Mouse (Mus musculus) MEL (cell line): ENCODE results near the gene Pus3. TPM values are rescaled to one million over a fixed set of nuclear protein-coding genes. Genes with fewer than 3 reads are reported as not detected.

Source experiments
- DNase-seq: peaks from one replicate; pipeline ENCODE4 v3.0.0; 2011; ENCODE audit warnings: low read depth, low spot score
- H3K27ac ChIP-seq: 2 replicates; pipeline ENCODE4 v1.5.1; 2012; ENCODE audit warnings: low read depth, mild to moderate bottlenecking, control low read depth, low read length, moderate library complexity; ENCODE audit not compliant: control insufficient read depth
- H3K27me3 ChIP-seq, 2 experiments: fragments of 150-350 bp in 1 of 2; sonication (generic) in 1 of 2; 2 replicates each; pipeline ENCODE4 v1.6.1; 2012; ENCODE audit warnings: low read length in 2 of 2, mild to moderate bottlenecking in 2 of 2, improper control_type of control experiment in 1 of 2, moderate library complexity in 1 of 2; ENCODE audit not compliant: insufficient read depth in 2 of 2, control insufficient read depth in 1 of 2
- H3K36me3 ChIP-seq, 2 experiments: 2 replicates each; pipeline ENCODE4 v1.6.1; 2012 to 2014; ENCODE audit warnings: low read length in 2 of 2, improper control_type of control experiment in 1 of 2, inconsistent platforms in 1 of 2, mild to moderate bottlenecking in 1 of 2; ENCODE audit not compliant: insufficient read depth in 2 of 2, control insufficient read depth in 1 of 2
- H3K4me1 ChIP-seq, 2 experiments: fragments of 150-350 bp in 1 of 2; sonication (generic) in 1 of 2; 2 replicates each; pipeline ENCODE4 v1.6.1; 2012; ENCODE audit warnings: low read length in 2 of 2, improper control_type of control experiment in 1 of 2, mild to moderate bottlenecking in 1 of 2; ENCODE audit not compliant: insufficient read depth in 2 of 2, control insufficient read depth in 1 of 2
- H3K4me3 ChIP-seq, 2 experiments: fragments of 150-350 bp in 1 of 2; sonication (generic) in 1 of 2; 2 replicates each; pipeline ENCODE4 v1.5.1; 2012; ENCODE audit warnings: low read depth in 2 of 2, low read length in 2 of 2, mild to moderate bottlenecking in 2 of 2, moderate library complexity in 2 of 2, control low read depth in 1 of 2, improper control_type of control experiment in 1 of 2; ENCODE audit not compliant: control insufficient read depth in 1 of 2, insufficient read depth in 1 of 2
- H3K79me2 ChIP-seq: 2 replicates; pipeline ENCODE4 v1.6.1; 2012; ENCODE audit warnings: mild to moderate bottlenecking, low read length, moderate library complexity; ENCODE audit not compliant: control insufficient read depth, poor library complexity, insufficient read depth
- H3K9ac ChIP-seq: 2 replicates; pipeline ENCODE4 v1.6.1; 2012; ENCODE audit warnings: low read depth, mild to moderate bottlenecking, control low read depth, low read length, moderate library complexity; ENCODE audit not compliant: control insufficient read depth, poor library complexity, severe bottlenecking
- H3K9me3 ChIP-seq: fragments of 150-350 bp; sonication (generic); replicated peaks from 2 replicates; pipeline ENCODE4 v1.6.1; 2012; ENCODE audit warnings: mild to moderate bottlenecking, low read length, improper control_type of control experiment, moderate library complexity; ENCODE audit not compliant: insufficient read depth
- BHLHE40 ChIP-seq: IDR thresholded peaks from 2 replicates; pipeline ENCODE4 v1.6.1; 2012; ENCODE audit warnings: low read depth, mild to moderate bottlenecking, inconsistent platforms, low read length, improper control_type of control experiment, borderline replicate concordance
- CHD2 ChIP-seq: IDR thresholded peaks from 2 replicates; pipeline ENCODE4 v1.6.1; 2011; ENCODE audit warnings: low read length, improper control_type of control experiment
- CTCF ChIP-seq, 3 experiments: IDR thresholded peaks in 2 of 3; conservative IDR thresholded peaks in 1 of 3; 2 replicates each; pipeline ENCODE4 v1.5.1; 2011 to 2012; ENCODE audit warnings: low read length in 3 of 3, low read depth in 2 of 3, mild to moderate bottlenecking in 2 of 3, improper control_type of control experiment in 1 of 3, inconsistent platforms in 1 of 3, mixed read lengths in 1 of 3, moderate library complexity in 1 of 3; ENCODE audit not compliant: control insufficient read depth in 1 of 3, insufficient read depth in 1 of 3, poor library complexity in 1 of 3, severe bottlenecking in 1 of 3
- E2F4 ChIP-seq: IDR thresholded peaks from 2 replicates; pipeline ENCODE4 v1.6.1; 2011; ENCODE audit warnings: low read depth, low read length, improper control_type of control experiment, borderline replicate concordance
- ELF1 ChIP-seq: IDR thresholded peaks from 2 replicates; pipeline ENCODE4 v1.6.1; 2014; ENCODE audit warnings: low read depth, mild to moderate bottlenecking, inconsistent platforms, low read length, improper control_type of control experiment, moderate library complexity
- EP300 ChIP-seq, 2 experiments: IDR thresholded peaks; 2 replicates each; pipeline ENCODE4 v1.6.1; 2011; ENCODE audit warnings: improper control_type of control experiment in 2 of 2, low read length in 2 of 2, low read depth in 1 of 2, mild to moderate bottlenecking in 1 of 2
- ETS1 ChIP-seq: IDR thresholded peaks from 2 replicates; pipeline ENCODE4 v1.6.1; 2012; ENCODE audit warnings: low read depth, mild to moderate bottlenecking, inconsistent platforms, low read length, improper control_type of control experiment, moderate library complexity
- GATA1 ChIP-seq: IDR thresholded peaks from 2 replicates; pipeline ENCODE4 v1.6.1; 2011; ENCODE audit warnings: low read depth, low read length, improper control_type of control experiment
- KAT2A ChIP-seq: conservative IDR thresholded peaks from 2 replicates; pipeline ENCODE4 v1.6.1; 2012; ENCODE audit warnings: low read depth, low read length, improper control_type of control experiment, inconsistent platforms
- MAFK ChIP-seq: IDR thresholded peaks from 2 replicates; pipeline ENCODE4 v1.6.1; 2011; ENCODE audit warnings: low read depth, mild to moderate bottlenecking, low read length, improper control_type of control experiment, borderline replicate concordance
- MAX ChIP-seq: IDR thresholded peaks from 2 replicates; pipeline ENCODE4 v1.6.1; 2011; ENCODE audit warnings: low read length, improper control_type of control experiment
- MAZ ChIP-seq: IDR thresholded peaks from 2 replicates; pipeline ENCODE4 v1.6.1; 2012; ENCODE audit warnings: low read depth, mild to moderate bottlenecking, inconsistent platforms, low read length, improper control_type of control experiment
- MXI1 ChIP-seq: IDR thresholded peaks from 2 replicates; pipeline ENCODE4 v1.6.1; 2011; ENCODE audit warnings: mild to moderate bottlenecking, low read depth, low read length, improper control_type of control experiment
- MYB ChIP-seq: IDR thresholded peaks from 2 replicates; pipeline ENCODE4 v1.6.1; 2011; ENCODE audit warnings: mild to moderate bottlenecking, low read depth, low read length, improper control_type of control experiment
- MYC ChIP-seq: IDR thresholded peaks from 2 replicates; pipeline ENCODE4 v1.6.1; 2011; ENCODE audit warnings: low read depth, mild to moderate bottlenecking, low read length, improper control_type of control experiment, moderate library complexity
- NELFE ChIP-seq: IDR thresholded peaks from 2 replicates; pipeline ENCODE4 v1.6.1; 2011; ENCODE audit warnings: low read depth, low read length, improper control_type of control experiment
- POLR2A ChIP-seq, 2 experiments: IDR thresholded peaks; 2 replicates each; pipeline ENCODE4 v1.6.1; 2011 to 2012; ENCODE audit warnings: low read length in 2 of 2, mild to moderate bottlenecking in 2 of 2, control low read depth in 1 of 2, improper control_type of control experiment in 1 of 2, low read depth in 1 of 2, moderate library complexity in 1 of 2; ENCODE audit not compliant: control insufficient read depth in 1 of 2, insufficient read depth in 1 of 2, poor library complexity in 1 of 2
- RAD21 ChIP-seq: IDR thresholded peaks from 2 replicates; pipeline ENCODE4 v1.6.1; 2011; ENCODE audit warnings: mild to moderate bottlenecking, low read depth, low read length, improper control_type of control experiment
- RCOR1 ChIP-seq: IDR thresholded peaks from 2 replicates; pipeline ENCODE4 v1.6.1; 2012; ENCODE audit warnings: low read depth, mild to moderate bottlenecking, inconsistent platforms, low read length, improper control_type of control experiment
- SIN3A ChIP-seq: IDR thresholded peaks from 2 replicates; pipeline ENCODE4 v1.6.1; 2012; ENCODE audit warnings: low read length, improper control_type of control experiment, inconsistent platforms
- SMC3 ChIP-seq: IDR thresholded peaks from 2 replicates; pipeline ENCODE4 v1.6.1; 2011; ENCODE audit warnings: low read depth, low read length, improper control_type of control experiment
- TAL1 ChIP-seq: IDR thresholded peaks from 2 replicates; pipeline ENCODE4 v1.6.1; 2012; ENCODE audit warnings: mild to moderate bottlenecking, inconsistent platforms, low read length, moderate library complexity, mixed read lengths
- TCF12 ChIP-seq: IDR thresholded peaks from 2 replicates; pipeline ENCODE4 v1.6.1; 2014; ENCODE audit warnings: low read depth, mild to moderate bottlenecking, inconsistent platforms, low read length, improper control_type of control experiment, moderate library complexity
- USF2 ChIP-seq, 2 experiments: IDR thresholded peaks; 2 replicates each; pipeline ENCODE4 v1.6.1; 2011 to 2012; ENCODE audit warnings: improper control_type of control experiment in 2 of 2, low read length in 2 of 2, borderline replicate concordance in 1 of 2, inconsistent platforms in 1 of 2, low read depth in 1 of 2, mild to moderate bottlenecking in 1 of 2; ENCODE audit not compliant: insufficient read depth in 1 of 2
- ZC3H11A ChIP-seq: IDR thresholded peaks from 2 replicates; pipeline ENCODE4 v1.6.1; 2012; ENCODE audit warnings: low read depth, mild to moderate bottlenecking, inconsistent platforms, low read length, improper control_type of control experiment
- ZMIZ1 ChIP-seq: IDR thresholded peaks from 2 replicates; pipeline ENCODE4 v1.6.1; 2012; ENCODE audit warnings: low read depth, mild to moderate bottlenecking, inconsistent platforms, low read length, improper control_type of control experiment, moderate library complexity
- polyA plus RNA-seq, 2 experiments: library from polyadenylated mRNA; stranded (reverse) in 1 of 2; unstranded in 1 of 2; fragments of >175 nt in 1 of 2; fragments of >200 nt in 1 of 2; gene quantifications; 2 replicates each; pipeline versions ENCODE4 v1.2.1 to v1.2.4; 2012; ENCODE audit warnings: low replicate concordance in 2 of 2, low read depth in 1 of 2; ENCODE audit not compliant: insufficient read length in 2 of 2, insufficient read depth in 1 of 2, missing spikeins in 1 of 2
- total RNA-seq: library from RNA; depleted of rRNA; stranded (reverse); fragments of 300-350 nt; gene quantifications from 2 replicates; pipeline ENCODE4 v1.2.3, GENCODE M21; 2012

The Pus3 gene
- total and polyA plus RNA-seq, 3 experiments = 15.8 to 23.8 TPM; not detected in 1

- Histone ChIP-seq H3K27me3 (no peaks in the 10 kb centered on the region), H3K4me1 (peaks cover 5 to 18% of the 10 kb centered on the region in 2 experiments)
- no peak for TF ChIP-seq MAFK
- TF ChIP-seq ZMIZ1 = no peak
- no peak for TF ChIP-seq POLR2A (IDR thresholded peaks at IDR 0.05; ENCODE audit: control insufficient read depth in 1 of 2, insufficient read depth in 1 of 2, low read depth in 1 of 2, low read length in 2 of 2, poor library complexity in 1 of 2)
- no peak for TF ChIP-seq TAL1
- no peak for TF ChIP-seq E2F4
- TF ChIP-seq MAZ = no peak
- no peak for TF ChIP-seq MYB
- TF ChIP-seq RAD21 = no peak
- no peak for TF ChIP-seq MAX
- no peak for TF ChIP-seq NELFE
- TF ChIP-seq SIN3A = no peak
- TF ChIP-seq ELF1 = no peak
- no peak for TF ChIP-seq GATA1
- TF ChIP-seq, all 39 proteins: peak for 0
- no peaks in the 10 kb centered on the region for H3K79me2 ChIP-seq
- no peak overlapping the region for H3K4me3 ChIP-seq
- peaks cover 0 to 6% of the 10 kb centered on the region in 2 experiments; a peak in 2 of 4 replicates for H3K36me3 ChIP-seq
- H3K9ac ChIP-seq = no peak overlapping the region
- H3K9me3 ChIP-seq = no peaks in the 10 kb centered on the region
- no peak for DNase-seq
- no peak overlapping the region for H3K27ac ChIP-seq
These were observed 16.5 kb upstream of the Pus3 start for GRCm38 (mm10) chr9:35541941-35542340.

- H3K27me3 ChIP-seq = no peaks in the 10 kb centered on the region
- DNase-seq = peak; percentile 35
- no peaks in the 10 kb centered on the region for H3K9me3 ChIP-seq
- H3K9ac ChIP-seq = no peak overlapping the region
- no peaks in the 10 kb centered on the region for H3K79me2 ChIP-seq
- H3K27ac ChIP-seq = no peak overlapping the region
- no peak for TF ChIP-seq MAZ
- no peak for TF ChIP-seq E2F4
- no peak for TF ChIP-seq RCOR1
- no peak for TF ChIP-seq ZC3H11A
- TF ChIP-seq ETS1 = no peak
- TF ChIP-seq ZMIZ1 = no peak
- TF ChIP-seq EP300 (IDR thresholded peaks at IDR 0.05; ENCODE audit: low read depth in 1 of 2, low read length in 2 of 2) = no peak
- TF ChIP-seq NELFE = no peak
- TF ChIP-seq BHLHE40 = no peak
- TF ChIP-seq KAT2A = no peak
- TF ChIP-seq TAL1 = no peak
- no peak for TF ChIP-seq MYC
- TF ChIP-seq CTCF (IDR thresholded peaks at IDR 0.05 in 2 of 3, conservative IDR thresholded peaks at IDR 0.05 in 1 of 3; ENCODE audit: control insufficient read depth in 1 of 3, insufficient read depth in 1 of 3, low read depth in 2 of 3, low read length in 3 of 3, poor library complexity in 1 of 3, severe bottlenecking in 1 of 3) = no peak
- no peak for TF ChIP-seq TCF12
- no peak for TF ChIP-seq GATA1
- TF ChIP-seq CHD2 = no peak
- no peak for TF ChIP-seq SMC3
- TF ChIP-seq USF2 (IDR thresholded peaks at IDR 0.05; ENCODE audit: borderline replicate concordance in 1 of 2, insufficient read depth in 1 of 2, low read depth in 1 of 2, low read length in 2 of 2) = no peak
- no peak for TF ChIP-seq MXI1
- H3K36me3 ChIP-seq = peaks cover 0 to 6% of the 10 kb centered on the region in 2 experiments; a peak in 2 of 4 replicates
- no peak overlapping the region for H3K4me3 ChIP-seq
- peaks cover 5 to 16% of the 10 kb centered on the region in 2 experiments for H3K4me1 ChIP-seq
These were observed 15.1 kb upstream of the Pus3 start for GRCm38 (mm10) chr9:35543099-35543860.
